Mouse (Mus musculus): ENCODE results near the gene Ghrhr. TPM values are rescaled to one million over a fixed set of nuclear protein-coding genes. Genes with fewer than 3 reads are reported as not detected.
A peak's percentile ranks its signal among the peaks of the same experiment; 100 is the strongest.

The Ghrhr gene
- not detected in 2 replicates for polyA plus RNA-seq (2014; fragmentation: Nextera tagmentation; extraction: Ambion mirVana)

GRCm38 (mm10) chr6:55376076-55376475, at the start of gene Ghrhr:
Gene Ghrhr, plus strand, starts transcription at chr6:55376295.
- Histone ChIP-seq H3K4me1 (ENCODE audit: control insufficient read depth, insufficient read depth, low read length) (no peaks in the 10 kb centered on the region), H3K4me3 (replicated peaks; ENCODE audit: low read depth, low read length) (no peak within 1 kb of the TSS), H3K27me3 (ENCODE audit: control insufficient read depth, insufficient read depth, low read length) (no peaks in the 10 kb centered on the region), H3K4me2 (ENCODE audit: low read length) (no peak within 1 kb of the TSS), H3K36me3 (ENCODE audit: control insufficient read depth, insufficient read depth, low read length) (no peaks in the 10 kb centered on the region), H3K27ac (replicated peaks; ENCODE audit: low read depth, low read length) (no peak within 1 kb of the TSS), H3K9ac (replicated peaks; ENCODE audit: low read length) (no peak within 1 kb of the TSS), H3K9me3 (ENCODE audit: control insufficient read depth, low read length) (no peaks in the 10 kb centered on the region)
- 84% methylated on average over 6 of the region's 6 CpGs for WGBS
- DNase-seq, result no peak
- no peak for ATAC-seq (ENCODE audit: low FRiP score, low TSS enrichment)

GRCm38 (mm10) chr6:55326299-55326698, 49.8 kb upstream of the Ghrhr start:
- H3K9ac ChIP-seq (replicated peaks; ENCODE audit: low read length), result no peak overlapping the region
- H3K4me2 ChIP-seq (ENCODE audit: low read length), result no peak overlapping the region
- WGBS, result 86% methylated on average over 4 of the region's 4 CpGs
- H3K4me3 ChIP-seq (replicated peaks; ENCODE audit: low read depth, low read length), result no peak overlapping the region
- no peak overlapping the region for H3K27ac ChIP-seq (replicated peaks; ENCODE audit: low read depth, low read length)
- no peaks in the 10 kb centered on the region for H3K27me3 ChIP-seq (ENCODE audit: control insufficient read depth, insufficient read depth, low read length)
- DNase-seq, result no peak
- no peaks in the 10 kb centered on the region for H3K9me3 ChIP-seq (ENCODE audit: control insufficient read depth, low read length)
- no peaks in the 10 kb centered on the region for H3K36me3 ChIP-seq (ENCODE audit: control insufficient read depth, insufficient read depth, low read length)
- ATAC-seq (ENCODE audit: low FRiP score, low TSS enrichment), result no peak
- H3K4me1 ChIP-seq (ENCODE audit: control insufficient read depth, insufficient read depth, low read length), result no peaks in the 10 kb centered on the region

- 86% methylated on average over 13 of the region's 13 CpGs for WGBS
- DNase-seq, result no peak
- Histone ChIP-seq H3K4me2 (ENCODE audit: low read length) (no peak overlapping the region), H3K27me3 (ENCODE audit: control insufficient read depth, insufficient read depth, low read length) (no peaks in the 10 kb centered on the region), H3K4me3 (replicated peaks; ENCODE audit: low read depth, low read length) (no peak overlapping the region), H3K36me3 (ENCODE audit: control insufficient read depth, insufficient read depth, low read length) (no peaks in the 10 kb centered on the region), H3K9me3 (ENCODE audit: control insufficient read depth, low read length) (no peaks in the 10 kb centered on the region), H3K27ac (replicated peaks; ENCODE audit: low read depth, low read length) (no peak overlapping the region), H3K4me1 (ENCODE audit: control insufficient read depth, insufficient read depth, low read length) (peaks cover 2% of the 10 kb centered on the region; the same call in 1 of the 2 replicates), H3K9ac (replicated peaks; ENCODE audit: low read length) (no peak overlapping the region)
- ATAC-seq (ENCODE audit: low FRiP score, low TSS enrichment), result no peak
Observed at GRCm38 (mm10) chr6:55327326-55327725, 48.8 kb upstream of the Ghrhr start.

- ATAC-seq (ENCODE audit: low FRiP score, low TSS enrichment) (no peak), DNase-seq (no peak)
- peaks cover 2% of the 10 kb centered on the region; the same call in 1 of the 2 replicates for H3K4me1 ChIP-seq (ENCODE audit: control insufficient read depth, insufficient read depth, low read length)
- H3K36me3 ChIP-seq (ENCODE audit: control insufficient read depth, insufficient read depth, low read length), result no peaks in the 10 kb centered on the region
- H3K4me2 ChIP-seq (ENCODE audit: low read length), result no peak overlapping the region
- 86% methylated on average over 4 of the region's 4 CpGs for WGBS
- H3K27ac ChIP-seq (replicated peaks; ENCODE audit: low read depth, low read length), result no peak overlapping the region
- H3K9me3 ChIP-seq (ENCODE audit: control insufficient read depth, low read length), result no peaks in the 10 kb centered on the region
- H3K9ac ChIP-seq (replicated peaks; ENCODE audit: low read length), result no peak overlapping the region
- H3K27me3 ChIP-seq (ENCODE audit: control insufficient read depth, insufficient read depth, low read length), result no peaks in the 10 kb centered on the region
- H3K4me3 ChIP-seq (replicated peaks; ENCODE audit: low read depth, low read length), result no peak overlapping the region
Observed at GRCm38 (mm10) chr6:55328179-55328578, 47.9 kb upstream of the Ghrhr start.

GRCm38 (mm10) chr6:55331315-55331714, 44.8 kb upstream of the Ghrhr start:
- Histone ChIP-seq H3K36me3 (ENCODE audit: control insufficient read depth, insufficient read depth, low read length) (no peaks in the 10 kb centered on the region), H3K9ac (replicated peaks; ENCODE audit: low read length) (no peak overlapping the region), H3K4me3 (replicated peaks; ENCODE audit: low read depth, low read length) (no peak overlapping the region), H3K27ac (replicated peaks; ENCODE audit: low read depth, low read length) (no peak overlapping the region), H3K4me2 (ENCODE audit: low read length) (no peak overlapping the region), H3K27me3 (ENCODE audit: control insufficient read depth, insufficient read depth, low read length) (no peaks in the 10 kb centered on the region), H3K4me1 (ENCODE audit: control insufficient read depth, insufficient read depth, low read length) (peaks cover 4% of the 10 kb centered on the region; the same call in 1 of the 2 replicates), H3K9me3 (ENCODE audit: control insufficient read depth, low read length) (no peaks in the 10 kb centered on the region)
- 73% methylated on average over 6 of the region's 6 CpGs for WGBS
- ATAC-seq (ENCODE audit: low FRiP score, low TSS enrichment) (no peak), DNase-seq (no peak)

GRCm38 (mm10) chr6:55332100-55332772, 43.9 kb upstream of the Ghrhr start:
- Histone ChIP-seq H3K36me3 (ENCODE audit: control insufficient read depth, insufficient read depth, low read length) (no peaks in the 10 kb centered on the region), H3K9ac (replicated peaks; ENCODE audit: low read length) (no peak overlapping the region), H3K27me3 (ENCODE audit: control insufficient read depth, insufficient read depth, low read length) (no peaks in the 10 kb centered on the region), H3K9me3 (ENCODE audit: control insufficient read depth, low read length) (no peaks in the 10 kb centered on the region), H3K4me2 (ENCODE audit: low read length) (no peak overlapping the region), H3K4me1 (ENCODE audit: control insufficient read depth, insufficient read depth, low read length) (peaks cover 6% of the 10 kb centered on the region; the same call in 1 of the 2 replicates), H3K27ac (replicated peaks; ENCODE audit: low read depth, low read length) (no peak overlapping the region), H3K4me3 (replicated peaks; ENCODE audit: low read depth, low read length) (no peak overlapping the region)
- WGBS, result 39% methylated on average over 5 of the region's 5 CpGs
- DNase-seq (peak; percentile 51), ATAC-seq (ENCODE audit: low FRiP score, low TSS enrichment) (0 out of 2 replicates have a peak, but pooled peaks have one; percentile 22)

GRCm38 (mm10) chr6:55332773-55333109, 43.4 kb upstream of the Ghrhr start:
- H3K4me2 ChIP-seq (ENCODE audit: low read length), result no peak overlapping the region
- no peaks in the 10 kb centered on the region for H3K9me3 ChIP-seq (ENCODE audit: control insufficient read depth, low read length)
- no peak overlapping the region for H3K9ac ChIP-seq (replicated peaks; ENCODE audit: low read length)
- DNase-seq (peak; percentile 47), ATAC-seq (ENCODE audit: low FRiP score, low TSS enrichment) (no peak)
- H3K27me3 ChIP-seq (ENCODE audit: control insufficient read depth, insufficient read depth, low read length), result no peaks in the 10 kb centered on the region
- H3K4me1 ChIP-seq (ENCODE audit: control insufficient read depth, insufficient read depth, low read length), result peaks cover 6% of the 10 kb centered on the region; the same call in 1 of the 2 replicates
- no peak overlapping the region for H3K4me3 ChIP-seq (replicated peaks; ENCODE audit: low read depth, low read length)
- H3K27ac ChIP-seq (replicated peaks; ENCODE audit: low read depth, low read length), result no peak overlapping the region
- H3K36me3 ChIP-seq (ENCODE audit: control insufficient read depth, insufficient read depth, low read length), result no peaks in the 10 kb centered on the region
- 74% methylated on average over 6 of the region's 6 CpGs for WGBS

- no peaks in the 10 kb centered on the region for H3K36me3 ChIP-seq (ENCODE audit: control insufficient read depth, insufficient read depth, low read length)
- H3K27me3 ChIP-seq (ENCODE audit: control insufficient read depth, insufficient read depth, low read length), result no peaks in the 10 kb centered on the region
- ATAC-seq (ENCODE audit: low FRiP score, low TSS enrichment) (peak; percentile 72), DNase-seq (peak; percentile 69)
- H3K4me2 ChIP-seq (ENCODE audit: low read length), result no peak within 1 kb of the TSS
- no peak within 1 kb of the TSS for H3K27ac ChIP-seq (replicated peaks; ENCODE audit: low read depth, low read length)
- no peak within 1 kb of the TSS for H3K4me3 ChIP-seq (replicated peaks; ENCODE audit: low read depth, low read length)
- no peaks in the 10 kb centered on the region for H3K9me3 ChIP-seq (ENCODE audit: control insufficient read depth, low read length)
- WGBS, result 25% methylated on average over 12 of the region's 12 CpGs
- peaks cover 6% of the 10 kb centered on the region; the same call in 1 of the 2 replicates for H3K4me1 ChIP-seq (ENCODE audit: control insufficient read depth, insufficient read depth, low read length)
- H3K9ac ChIP-seq (replicated peaks; ENCODE audit: low read length), result no peak within 1 kb of the TSS
Observed at GRCm38 (mm10) chr6:55335989-55336514, 40.0 kb upstream of the Ghrhr start, which contains the start of gene Aqp1. Gene Aqp1, plus strand, starts transcription at chr6:55336432.

GRCm38 (mm10) chr6:55337242-55337641, 38.9 kb upstream of the Ghrhr start:
- Histone ChIP-seq H3K4me1 (ENCODE audit: control insufficient read depth, insufficient read depth, low read length) (peaks cover 4% of the 10 kb centered on the region; the same call in 1 of the 2 replicates), H3K9me3 (ENCODE audit: control insufficient read depth, low read length) (no peaks in the 10 kb centered on the region), H3K27me3 (ENCODE audit: control insufficient read depth, insufficient read depth, low read length) (no peaks in the 10 kb centered on the region), H3K4me2 (ENCODE audit: low read length) (no peak overlapping the region), H3K36me3 (ENCODE audit: control insufficient read depth, insufficient read depth, low read length) (no peaks in the 10 kb centered on the region), H3K4me3 (replicated peaks; ENCODE audit: low read depth, low read length) (no peak overlapping the region), H3K9ac (replicated peaks; ENCODE audit: low read length) (no peak overlapping the region), H3K27ac (replicated peaks; ENCODE audit: low read depth, low read length) (no peak overlapping the region)
- WGBS, result 77% methylated on average over 5 of the region's 5 CpGs
- DNase-seq, result no peak
- ATAC-seq (ENCODE audit: low FRiP score, low TSS enrichment), result no peak

Measured in midbrain, embryonic 14.5 days (tissue).